Mouse (Mus musculus) hindbrain, embryonic 16.5 days (tissue): ENCODE measurements around the gene Tmem107. TPM values are rescaled to one million over a fixed set of nuclear protein-coding genes. Genes with fewer than 3 reads are reported as not detected.

Source experiments
- ATAC-seq: fragments of 200-750 bp; cut with Nextera tagmentation; 2 replicates; pipeline ENCODE4 v1.8.0; 2017; ENCODE audit warnings: moderate TSS enrichment, moderate library complexity
- H3K27ac ChIP-seq: fragments of 300-500 bp; sonication (generic); 2 replicates; pipeline ENCODE4 v1.5.1; 2014; ENCODE audit warnings: low read depth, mild to moderate bottlenecking, control low read depth, low read length, moderate library complexity
- H3K27me3 ChIP-seq: fragments of 300-500 bp; sonication (generic); replicated peaks from 2 replicates; pipeline ENCODE4 v1.6.1; 2014; ENCODE audit warnings: low read length; ENCODE audit not compliant: control insufficient read depth, insufficient read depth
- H3K36me3 ChIP-seq: fragments of 300-500 bp; sonication (generic); 2 replicates; pipeline ENCODE4 v1.6.1; 2014; ENCODE audit warnings: mild to moderate bottlenecking, low read length, moderate library complexity, mixed read lengths; ENCODE audit not compliant: control insufficient read depth, insufficient read depth
- H3K4me1 ChIP-seq: fragments of 300-500 bp; sonication (generic); 2 replicates; pipeline ENCODE4 v1.6.1; 2014; ENCODE audit warnings: low read depth, low read length; ENCODE audit not compliant: control insufficient read depth, insufficient read depth
- H3K4me2 ChIP-seq: fragments of 300-500 bp; sonication (generic); 2 replicates; pipeline ENCODE4 v1.6.1; 2014; ENCODE audit warnings: mild to moderate bottlenecking, low read length, control low read depth, moderate library complexity
- H3K4me3 ChIP-seq: fragments of 300-500 bp; sonication (generic); 2 replicates; pipeline ENCODE4 v1.5.1; 2014; ENCODE audit warnings: mild to moderate bottlenecking, low read length, control low read depth, moderate library complexity
- H3K9ac ChIP-seq: fragments of 300-500 bp; sonication (generic); 2 replicates; pipeline ENCODE4 v1.6.1; 2014; ENCODE audit warnings: low read depth, mild to moderate bottlenecking, control low read depth, low read length, moderate library complexity
- H3K9me3 ChIP-seq: fragments of 300-500 bp; sonication (generic); 2 replicates; pipeline ENCODE4 v1.6.1; 2014; ENCODE audit warnings: mild to moderate bottlenecking, low read length, moderate library complexity; ENCODE audit not compliant: control insufficient read depth
- WGBS: fragments of 180-500 bp; shearing (Covaris S2); extraction: QIAGEN DNeasy Blood & Tissue Kit; methylation state at CpG from one replicate; pipeline ENCODE4 v1.1.7; 2014; 5-methylcytosine and 5-hydroxymethylcytosine counted together
- polyA plus RNA-seq: library from polyadenylated mRNA; unstranded; fragments of >200 nt; fragmentation: Nextera tagmentation; extraction: Ambion mirVana; gene quantifications from 2 replicates; pipeline ENCODE4 v1.2.1, GENCODE M21; 2015

Gene Tmem107
- polyA plus RNA-seq, 1 experiment from 2014 or later = 42.6 TPM

DNA sequence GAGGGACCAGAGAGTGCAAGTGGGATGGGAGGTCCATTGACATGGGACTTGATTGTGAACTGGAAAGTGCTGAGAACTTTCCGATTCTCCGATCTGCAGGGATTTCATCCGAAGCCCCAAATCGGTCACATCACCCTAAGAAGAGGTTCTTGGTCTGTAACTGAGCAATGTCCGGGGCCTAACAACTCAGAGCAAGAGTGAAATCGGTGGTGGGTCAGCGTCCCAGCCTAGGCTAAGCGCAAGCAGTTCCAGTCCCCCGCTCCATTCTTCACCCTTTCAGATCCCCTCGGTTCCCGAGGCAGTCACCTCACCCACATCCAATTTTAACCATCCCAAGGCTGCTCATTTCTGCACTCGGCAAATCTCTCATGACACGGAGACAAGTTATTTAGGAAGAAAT is 513 bp upstream of the Tmem107 start:
- no peaks in the 10 kb centered on the region for H3K27me3 ChIP-seq
- under 1% methylated on average over 13 of the region's 13 CpGs for WGBS
- H3K9ac ChIP-seq = peak overlapping the region; percentile 88
- H3K4me1 ChIP-seq = peaks cover 33% of the 10 kb centered on the region
- H3K4me2 ChIP-seq = peak overlapping the region; percentile 76
- H3K4me3 ChIP-seq = peak overlapping the region; percentile 56
- no peak; the same call in 1 of the 2 replicates for ATAC-seq
- no peaks in the 10 kb centered on the region for H3K36me3 ChIP-seq
- no peaks in the 10 kb centered on the region for H3K9me3 ChIP-seq
- peak overlapping the region; percentile 93 for H3K27ac ChIP-seq

DNA sequence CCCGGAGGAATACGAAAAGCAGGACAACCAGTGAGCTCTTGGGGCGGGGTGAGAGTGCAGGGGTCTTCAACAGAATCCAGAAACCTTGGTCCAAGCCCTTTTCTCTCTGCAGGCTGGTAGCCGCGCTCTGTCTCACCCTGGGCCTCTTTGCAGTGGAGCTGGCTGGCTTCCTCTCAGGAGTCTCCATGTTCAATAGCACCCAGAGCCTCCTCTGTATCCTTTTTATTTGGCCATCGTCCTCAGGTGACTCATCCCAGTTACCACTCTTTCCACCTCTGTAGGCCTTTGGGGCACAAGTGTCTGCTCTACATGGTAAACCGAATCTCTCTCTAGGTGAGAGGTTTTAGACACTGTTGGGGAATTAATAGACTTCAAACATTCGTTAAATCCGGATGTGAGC is 656 bp downstream of the Tmem107 start:
- peak overlapping the region; percentile 76 for H3K4me2 ChIP-seq
- 21% methylated on average over 9 of the region's 9 CpGs for WGBS
- H3K27ac ChIP-seq = peak overlapping the region; percentile 93
- H3K36me3 ChIP-seq = no peaks in the 10 kb centered on the region
- H3K4me3 ChIP-seq = peak overlapping the region; percentile 56
- H3K27me3 ChIP-seq = no peaks in the 10 kb centered on the region
- H3K9me3 ChIP-seq = no peaks in the 10 kb centered on the region
- peaks cover 29% of the 10 kb centered on the region for H3K4me1 ChIP-seq
- H3K9ac ChIP-seq = peak overlapping the region; percentile 88
- no peak for ATAC-seq

DNA sequence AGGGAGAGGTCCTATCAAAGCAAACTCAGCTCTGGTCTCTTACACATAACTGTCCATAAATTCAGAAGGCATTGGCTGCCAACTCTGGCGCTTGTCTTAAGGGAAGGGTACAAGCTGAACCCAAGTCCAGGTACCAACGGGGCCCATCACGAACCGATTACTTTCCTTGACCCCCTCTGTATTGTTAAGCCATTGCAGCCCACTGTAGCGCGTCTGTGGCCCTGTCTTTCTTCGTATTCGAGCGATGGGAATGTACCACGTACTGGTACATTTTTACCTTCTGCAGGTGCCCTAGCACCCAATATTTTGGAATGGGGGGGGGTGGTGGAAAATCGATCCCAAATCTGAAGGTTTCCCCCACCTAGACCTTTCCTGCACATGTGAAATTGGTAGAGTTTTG is 1.6 kb downstream of the Tmem107 start:
- no peaks in the 10 kb centered on the region for H3K36me3 ChIP-seq
- no peaks in the 10 kb centered on the region for H3K9me3 ChIP-seq
- peak overlapping the region; percentile 93 for H3K27ac ChIP-seq
- H3K4me2 ChIP-seq = peak overlapping the region; percentile 69
- H3K4me3 ChIP-seq = peak overlapping the region; percentile 38
- H3K27me3 ChIP-seq = no peaks in the 10 kb centered on the region
- ATAC-seq = no peak
- H3K9ac ChIP-seq = peak overlapping the region; percentile 62
- WGBS = 84% methylated on average over 11 of the region's 11 CpGs
- peaks cover 21% of the 10 kb centered on the region for H3K4me1 ChIP-seq

DNA sequence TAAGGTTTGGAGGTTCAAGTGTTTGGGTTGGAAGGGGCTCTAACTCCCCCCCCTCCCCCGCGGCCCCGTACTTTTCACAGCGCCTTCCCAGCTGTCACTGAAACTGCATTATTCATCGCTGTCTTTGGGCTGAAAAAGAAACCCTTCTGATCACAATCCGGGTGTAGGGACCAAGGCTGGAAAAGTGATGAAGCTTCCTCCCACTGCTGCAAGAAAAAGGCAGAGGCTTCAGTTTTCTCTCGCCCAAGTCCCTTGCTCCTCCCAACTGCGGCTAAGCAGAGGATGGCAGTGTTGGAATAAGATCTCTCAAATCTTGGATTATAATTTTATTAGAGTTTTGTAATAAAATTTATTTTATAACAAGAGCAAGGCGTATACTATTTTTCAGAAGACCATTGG is 2.1 kb downstream of the Tmem107 start:
- Histone ChIP-seq H3K4me3 (peak overlapping the region; percentile 38), H3K4me1 (peaks cover 21% of the 10 kb centered on the region), H3K9me3 (no peaks in the 10 kb centered on the region), H3K27ac (peak overlapping the region; percentile 93), H3K27me3 (no peaks in the 10 kb centered on the region), H3K36me3 (no peaks in the 10 kb centered on the region), H3K4me2 (peak overlapping the region; percentile 69), H3K9ac (peak overlapping the region; percentile 62)
- 9% methylated on average over 9 of the region's 9 CpGs for WGBS
- ATAC-seq = no peak

DNA sequence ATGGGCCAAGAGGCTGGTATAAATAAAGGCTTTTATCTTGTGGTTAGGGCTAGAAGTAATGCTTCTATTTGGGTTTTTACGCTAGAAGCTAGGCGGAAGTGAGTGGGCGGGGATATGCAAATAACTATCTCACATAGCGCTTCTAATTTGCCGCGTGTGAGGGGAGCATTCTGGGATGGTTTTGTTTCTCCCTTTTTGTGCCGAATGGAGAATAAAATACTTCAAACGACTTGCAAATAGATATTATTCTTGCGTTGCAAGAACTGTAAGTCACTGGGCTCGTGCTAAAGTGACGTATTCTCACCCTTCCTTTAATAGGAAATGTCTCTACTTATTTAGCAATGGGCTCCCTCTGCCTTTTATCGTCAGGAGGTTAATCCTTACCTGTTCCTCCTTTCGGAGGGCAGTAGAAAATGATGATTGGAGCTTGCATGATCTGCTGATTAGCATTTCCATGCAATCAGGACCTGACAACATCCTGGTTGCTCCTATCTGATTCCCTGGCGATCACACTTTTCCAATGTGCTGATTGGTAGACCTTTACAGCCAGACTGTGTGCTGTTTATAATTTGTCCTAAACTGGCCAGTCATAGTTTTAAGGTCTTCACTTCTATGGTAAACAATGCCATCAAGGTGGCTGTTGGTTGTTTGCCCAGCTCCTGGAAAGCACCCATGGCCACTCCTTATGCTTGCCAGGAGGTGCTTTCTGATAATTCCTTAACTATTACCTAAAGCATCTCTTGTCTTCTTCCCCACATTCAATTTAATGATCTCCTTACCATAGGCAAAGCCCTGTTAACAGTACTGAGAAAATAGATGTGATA is 2.7 kb downstream of the Tmem107 start:
- under 1% methylated on average over 14 of the region's 14 CpGs for WGBS
- Histone ChIP-seq H3K27ac (peak overlapping the region; percentile 93), H3K4me1 (peaks cover 21% of the 10 kb centered on the region), H3K9me3 (no peaks in the 10 kb centered on the region), H3K4me3 (peak overlapping the region; percentile 38), H3K36me3 (no peaks in the 10 kb centered on the region), H3K9ac (peak overlapping the region; percentile 62), H3K27me3 (no peaks in the 10 kb centered on the region), H3K4me2 (peak overlapping the region; percentile 69)
- ATAC-seq = peak; percentile 76

DNA sequence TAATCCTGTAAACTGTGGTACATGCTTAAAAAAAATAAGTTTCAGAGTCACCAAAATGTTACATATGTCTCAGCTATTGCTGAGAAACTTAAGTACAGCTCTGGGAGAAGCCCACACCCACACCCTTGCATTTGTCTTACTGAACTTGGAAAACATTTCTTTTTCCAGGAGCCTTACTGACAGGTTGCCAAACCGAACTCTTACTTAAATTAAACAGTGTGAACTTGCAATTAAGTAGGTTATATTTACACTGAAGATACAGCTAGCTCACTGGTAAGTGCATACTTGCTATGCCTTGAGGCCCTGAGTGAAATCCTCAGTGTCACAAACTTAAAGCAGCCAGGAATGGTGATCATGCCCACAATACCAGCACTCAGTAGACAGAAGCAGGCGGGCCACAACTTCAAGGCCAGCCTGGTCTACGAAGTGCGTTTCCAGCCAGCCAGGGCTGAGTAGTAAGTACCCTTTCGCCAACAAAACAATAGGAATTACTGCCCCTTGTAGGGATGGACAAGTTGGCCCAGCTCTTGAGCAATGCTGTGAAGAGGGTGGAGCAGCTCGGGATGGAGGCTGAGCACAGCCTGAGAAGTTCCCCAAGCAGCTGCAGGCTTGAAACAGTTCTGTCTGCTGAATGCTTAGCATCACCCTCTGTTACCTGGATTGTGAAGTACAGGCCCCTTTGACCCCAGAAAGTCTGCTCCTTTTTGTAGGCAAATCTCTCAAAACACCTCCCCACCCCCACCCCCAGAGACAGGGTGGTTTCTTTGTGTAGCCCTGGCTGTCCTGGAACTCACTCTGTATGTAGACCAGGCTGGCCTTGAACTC is 3.6 kb downstream of the Tmem107 start:
- Histone ChIP-seq H3K27ac (peak overlapping the region; percentile 45), H3K4me3 (no peak overlapping the region), H3K9me3 (no peaks in the 10 kb centered on the region), H3K36me3 (no peaks in the 10 kb centered on the region), H3K9ac (0 out of 2 replicates have a peak overlapping the region, but pooled peaks have one; percentile 3), H3K4me2 (no peak overlapping the region), H3K27me3 (no peaks in the 10 kb centered on the region), H3K4me1 (peaks cover 21% of the 10 kb centered on the region)
- 49% methylated on average over 6 of the region's 6 CpGs for WGBS
- no peak for ATAC-seq

DNA sequence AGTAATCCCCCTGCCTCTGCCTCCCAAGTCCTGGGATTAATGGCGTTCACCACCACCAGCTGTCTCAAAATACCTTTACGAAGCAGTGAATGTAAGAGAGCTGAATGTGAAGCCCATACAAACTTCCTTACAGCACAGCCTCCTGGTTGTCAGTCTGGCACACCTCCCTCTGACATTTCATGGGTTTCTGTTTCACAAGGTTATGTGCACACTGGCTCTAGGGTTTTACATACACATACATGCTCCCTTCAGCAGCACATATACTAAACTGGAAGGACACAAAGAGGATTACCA is 4.1 kb downstream of the Tmem107 start:
- no peak for ATAC-seq
- Histone ChIP-seq H3K4me1 (peaks cover 20% of the 10 kb centered on the region), H3K27me3 (no peaks in the 10 kb centered on the region), H3K36me3 (no peaks in the 10 kb centered on the region), H3K27ac (no peak overlapping the region), H3K9me3 (no peaks in the 10 kb centered on the region), H3K4me3 (no peak overlapping the region), H3K4me2 (no peak overlapping the region), H3K9ac (no peak overlapping the region)
- WGBS = 59% methylated on average over 2 of the region's 2 CpGs

DNA sequence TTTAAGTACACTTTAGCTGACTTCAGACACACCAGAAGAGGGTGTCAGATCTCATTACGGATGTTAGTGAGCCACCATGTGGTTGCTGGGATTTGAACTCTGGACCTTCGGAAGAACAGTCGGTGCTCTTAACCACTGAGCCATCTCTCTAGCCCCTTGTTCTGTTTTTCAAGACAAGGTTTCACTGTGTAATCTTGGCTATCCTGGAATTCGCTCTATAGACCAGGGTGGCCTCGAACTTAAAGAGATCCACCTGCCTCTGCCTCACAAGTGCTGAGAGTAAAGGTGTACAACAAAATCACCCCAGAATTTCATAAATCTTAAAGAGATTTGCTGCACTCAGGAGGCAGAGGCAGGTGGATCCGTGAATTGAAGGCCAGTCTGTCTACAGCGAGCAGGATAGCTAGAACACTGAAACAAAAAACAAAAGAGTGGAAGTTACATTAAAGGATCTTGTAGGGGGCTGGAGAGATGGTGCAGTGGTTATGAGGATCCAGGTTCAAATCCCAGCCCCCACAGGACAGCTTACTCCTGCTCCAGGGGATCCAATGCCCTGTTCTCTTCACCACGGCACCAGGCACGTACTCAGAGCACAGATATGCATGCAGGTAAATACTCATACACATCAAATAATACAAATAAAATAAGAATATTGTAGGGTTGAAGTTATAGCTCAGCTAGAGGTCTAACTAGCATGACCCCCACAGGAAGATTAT is 5.3 kb downstream of the Tmem107 start:
- H3K4me1 ChIP-seq = peaks cover 16% of the 10 kb centered on the region
- no peaks in the 10 kb centered on the region for H3K27me3 ChIP-seq
- H3K4me3 ChIP-seq = no peak overlapping the region
- H3K9ac ChIP-seq = no peak overlapping the region
- no peak for ATAC-seq
- no peaks in the 10 kb centered on the region for H3K36me3 ChIP-seq
- H3K9me3 ChIP-seq = no peaks in the 10 kb centered on the region
- no peak overlapping the region for H3K4me2 ChIP-seq
- no peak overlapping the region for H3K27ac ChIP-seq
- 52% methylated on average over 8 of the region's 9 CpGs for WGBS

DNA sequence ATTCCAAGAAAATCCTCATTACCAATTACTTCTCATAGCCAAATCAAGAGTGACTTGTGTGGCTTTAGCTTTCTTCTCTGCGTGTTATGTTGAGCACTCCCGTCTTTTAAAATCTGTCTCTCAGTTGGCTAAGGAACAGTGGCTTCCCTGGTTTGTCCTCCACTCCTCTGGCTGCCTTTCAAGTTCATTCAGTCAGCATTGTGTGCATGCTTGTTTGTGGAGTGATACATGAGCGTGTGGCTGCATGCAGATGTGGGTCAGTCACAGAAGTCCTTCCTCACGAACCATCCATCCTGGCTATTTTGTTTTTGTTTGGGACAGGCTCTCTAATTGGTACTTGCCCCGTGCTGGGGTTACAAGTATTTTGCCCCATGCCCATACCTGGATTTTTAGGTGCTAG is 6.0 kb downstream of the Tmem107 start:
- no peak overlapping the region for H3K27ac ChIP-seq
- H3K9ac ChIP-seq = no peak overlapping the region
- H3K9me3 ChIP-seq = no peaks in the 10 kb centered on the region
- no peaks in the 10 kb centered on the region for H3K27me3 ChIP-seq
- no peaks in the 10 kb centered on the region for H3K36me3 ChIP-seq
- 56% methylated on average over 5 of the region's 5 CpGs for WGBS
- ATAC-seq = no peak
- H3K4me3 ChIP-seq = no peak overlapping the region
- peaks cover 13% of the 10 kb centered on the region for H3K4me1 ChIP-seq
- no peak overlapping the region for H3K4me2 ChIP-seq
